11 mouse cellular contexts compared by ENCODE assay signal in genomic region chr19:40407186-40407585, GRCm38 (mm10).
"Had no signal": no experiment of that assay in that cellular context is flagged by ENCODE, and none has a peak within 500 bp of the region (broad histone marks: within the 10 kb centered on the region; RNA-seq: fewer than 3 reads in every experiment).

No protein-coding gene starts in this region.

- H3K27ac ChIP-seq: limb, embryonic 12.5 days; lung, embryonic 15.5 days; macrophage; midbrain, embryonic 15.5 days; neural tube, embryonic 12.5 days had no signal

- DNase-seq: layer of hippocampus, adult 9-11 months; layer of hippocampus, postnatal 36 days; lung, postnatal 14 days; thymus, adult 2 months; thymus, postnatal 25 days had no signal

- H3K4me1 ChIP-seq: neural tube, embryonic 12.5 days had no signal

- H3K36me3 ChIP-seq: limb, embryonic 12.5 days; lung, embryonic 15.5 days; midbrain, embryonic 15.5 days; neural tube, embryonic 12.5 days had no signal

- H3K27me3 ChIP-seq: limb, embryonic 12.5 days; lung, embryonic 15.5 days; megakaryocyte, embryonic 14.5 days; midbrain, embryonic 15.5 days; neural tube, embryonic 12.5 days had no signal

- H3K4me3 ChIP-seq: limb, embryonic 12.5 days; lung, embryonic 15.5 days; megakaryocyte, embryonic 14.5 days; midbrain, embryonic 15.5 days; neural tube, embryonic 12.5 days had no signal

- H3K9me3 ChIP-seq: limb, embryonic 12.5 days; lung, embryonic 15.5 days; megakaryocyte, embryonic 14.5 days; midbrain, embryonic 15.5 days; neural tube, embryonic 12.5 days had no signal
